Mouse (Mus musculus): ENCODE results near the gene Smc1b. TPM values are rescaled to one million over a fixed set of nuclear protein-coding genes. Genes with fewer than 3 reads are reported as not detected.

Smc1b gene
- polyA plus RNA-seq, 1 experiment: not detected

DNA sequence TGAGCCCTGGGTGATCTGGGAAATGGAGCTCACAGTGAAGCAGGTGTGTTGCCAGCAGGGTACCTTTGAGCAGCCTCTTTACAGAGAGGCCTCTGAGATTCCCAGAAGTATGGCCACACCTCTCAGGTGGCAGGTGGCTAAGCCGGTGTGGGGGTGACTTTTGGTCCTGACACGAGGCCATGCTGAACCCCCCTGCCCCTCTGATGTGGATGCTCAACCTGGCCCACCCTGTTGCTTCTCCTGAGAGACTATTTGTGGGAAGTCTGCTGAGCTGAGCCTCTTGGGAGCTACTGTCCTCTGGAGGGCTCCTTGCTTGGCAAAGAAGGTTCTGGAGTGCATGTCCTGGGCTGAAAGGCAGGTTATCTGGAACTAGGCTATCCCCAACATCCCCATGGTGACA, 10.7 kb upstream of the Smc1b start:
- H3K4me1 ChIP-seq (ENCODE audit: control insufficient read depth, insufficient read depth, low read length): no peaks in the 10 kb centered on the region
- H3K27ac ChIP-seq (ENCODE audit: insufficient read depth, low read depth, low read length): no peak overlapping the region
- H3K4me3 ChIP-seq (ENCODE audit: insufficient read depth, low read length): no peak overlapping the region
- TF ChIP-seq POLR2A (IDR thresholded peaks at IDR 0.05; ENCODE audit: borderline replicate concordance, low read depth, low read length): no peak
- TF ChIP-seq CTCF (IDR thresholded peaks at IDR 0.05; ENCODE audit: low read depth, low read length): no peak

DNA sequence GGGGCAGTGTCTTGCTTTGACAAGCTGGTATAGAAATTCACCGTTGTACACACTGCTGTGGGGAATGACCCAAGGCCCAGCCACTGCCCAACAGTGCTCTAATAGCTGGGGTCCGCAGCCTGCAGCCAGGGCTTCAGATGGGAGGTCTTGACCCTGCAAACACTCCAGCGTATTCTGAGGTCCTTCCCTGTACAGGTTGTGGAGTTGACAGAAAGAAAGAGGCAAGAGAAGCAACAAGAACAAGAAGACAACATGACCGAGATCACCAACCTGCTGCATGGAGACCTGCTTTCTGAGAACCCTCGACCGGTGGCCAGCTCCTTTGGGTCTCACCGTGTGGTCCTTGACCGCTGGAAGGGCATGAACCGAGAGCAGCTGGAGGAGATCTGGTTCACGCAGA, 9.5 kb upstream of the Smc1b start:
- TF ChIP-seq POLR2A (IDR thresholded peaks at IDR 0.05; ENCODE audit: borderline replicate concordance, low read depth, low read length) (no peak), CTCF (IDR thresholded peaks at IDR 0.05; ENCODE audit: low read depth, low read length) (no peak)
- H3K4me3 ChIP-seq (ENCODE audit: insufficient read depth, low read length): no peak overlapping the region
- H3K4me1 ChIP-seq (ENCODE audit: control insufficient read depth, insufficient read depth, low read length): no peaks in the 10 kb centered on the region
- H3K27ac ChIP-seq (ENCODE audit: insufficient read depth, low read depth, low read length): no peak overlapping the region

GRCm38 (mm10) chr15:85135143-85135542, 3.4 kb upstream of the Smc1b start:
- no peak overlapping the region for H3K4me3 ChIP-seq (ENCODE audit: insufficient read depth, low read length)
- TF ChIP-seq CTCF (IDR thresholded peaks at IDR 0.05; ENCODE audit: low read depth, low read length) (no peak), POLR2A (IDR thresholded peaks at IDR 0.05; ENCODE audit: borderline replicate concordance, low read depth, low read length) (no peak)
- peaks cover 8% of the 10 kb centered on the region for H3K4me1 ChIP-seq (ENCODE audit: control insufficient read depth, insufficient read depth, low read length)
- H3K27ac ChIP-seq (ENCODE audit: insufficient read depth, low read depth, low read length): no peak overlapping the region

DNA sequence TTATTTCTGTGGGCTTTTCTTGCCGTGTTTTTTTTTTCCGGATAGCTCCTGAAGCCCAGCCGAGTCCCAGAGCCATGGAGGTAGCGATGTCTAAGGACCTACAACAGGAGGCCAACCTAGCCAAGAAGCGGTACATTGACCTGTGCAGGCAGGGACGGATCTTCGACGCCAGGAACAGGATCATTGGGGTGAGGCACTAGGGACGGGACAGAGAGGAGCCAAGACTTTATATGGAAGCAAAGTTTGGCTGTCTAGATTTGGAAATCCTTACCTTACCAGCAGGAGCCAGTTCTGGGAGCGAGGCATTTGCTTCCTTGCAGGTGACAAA, 393 bp upstream of the Smc1b start:
- Histone ChIP-seq H3K4me3 (ENCODE audit: insufficient read depth, low read length) (peak overlapping the region; percentile 28), H3K27ac (ENCODE audit: insufficient read depth, low read depth, low read length) (no peak overlapping the region), H3K4me1 (ENCODE audit: control insufficient read depth, insufficient read depth, low read length) (peaks cover 8% of the 10 kb centered on the region)
- no peak for TF ChIP-seq POLR2A (IDR thresholded peaks at IDR 0.05; ENCODE audit: borderline replicate concordance, low read depth, low read length)
- no peak for TF ChIP-seq CTCF (IDR thresholded peaks at IDR 0.05; ENCODE audit: low read depth, low read length)

- Histone ChIP-seq H3K4me3 (ENCODE audit: insufficient read depth, low read length) (no peak overlapping the region), H3K4me1 (ENCODE audit: control insufficient read depth, insufficient read depth, low read length) (peaks cover 6% of the 10 kb centered on the region), H3K27ac (ENCODE audit: insufficient read depth, low read depth, low read length) (no peak overlapping the region)
- TF ChIP-seq POLR2A (IDR thresholded peaks at IDR 0.05; ENCODE audit: borderline replicate concordance, low read depth, low read length) (no peak), CTCF (IDR thresholded peaks at IDR 0.05; ENCODE audit: low read depth, low read length) (no peak)
Measured at GRCm38 (mm10) chr15:85085641-85086040, 46.1 kb downstream of the Smc1b start.

DNA sequence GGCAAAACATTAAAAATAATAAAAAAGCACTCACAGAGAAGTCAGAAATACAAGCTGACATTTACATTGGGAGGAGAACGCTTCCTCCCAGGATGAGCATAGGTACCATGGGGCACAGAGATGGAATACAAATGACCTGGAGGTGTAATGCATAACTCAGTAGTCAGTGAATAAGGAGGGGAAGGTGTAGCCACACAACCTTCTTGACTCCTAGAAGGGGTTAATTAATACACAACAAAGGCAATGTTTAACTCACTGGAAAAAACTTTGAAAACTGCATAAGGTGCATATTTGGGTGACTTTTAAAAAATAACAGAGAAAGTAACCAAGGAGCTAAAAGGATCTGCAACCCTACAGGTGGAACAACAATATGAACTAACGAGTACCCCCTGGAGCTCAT, 59.1 kb downstream of the Smc1b start:
- H3K4me3 ChIP-seq (ENCODE audit: insufficient read depth, low read length): no peak overlapping the region
- H3K4me1 ChIP-seq (ENCODE audit: control insufficient read depth, insufficient read depth, low read length): peaks cover 4% of the 10 kb centered on the region; the same call in 1 of the 2 replicates
- no peak overlapping the region for H3K27ac ChIP-seq (ENCODE audit: insufficient read depth, low read depth, low read length)
- TF ChIP-seq POLR2A (IDR thresholded peaks at IDR 0.05; ENCODE audit: borderline replicate concordance, low read depth, low read length): no peak
- TF ChIP-seq CTCF (IDR thresholded peaks at IDR 0.05; ENCODE audit: low read depth, low read length): no peak

DNA sequence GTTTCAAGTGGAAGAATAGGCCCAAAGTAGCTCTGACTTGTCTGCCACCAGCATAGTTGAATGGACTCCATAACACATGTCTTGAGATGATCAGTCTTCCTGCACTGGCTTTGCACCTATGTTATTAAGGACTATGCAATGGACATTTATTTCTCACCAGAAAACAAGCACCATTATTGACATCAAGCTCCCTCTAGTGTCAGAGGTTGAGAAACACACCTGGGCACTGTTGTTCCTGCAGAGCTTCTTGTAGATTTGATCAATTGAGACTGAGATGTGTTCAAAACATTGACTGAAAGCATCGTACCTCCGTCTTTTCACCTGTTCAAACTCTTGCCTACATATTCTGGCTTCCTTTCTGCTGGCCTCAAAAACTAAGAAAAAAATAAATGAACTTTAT, 61.2 kb downstream of the Smc1b start:
- H3K4me1 ChIP-seq (ENCODE audit: control insufficient read depth, insufficient read depth, low read length): no peaks in the 10 kb centered on the region; the same call in 1 of the 2 replicates
- H3K27ac ChIP-seq (ENCODE audit: insufficient read depth, low read depth, low read length): no peak overlapping the region
- no peak overlapping the region for H3K4me3 ChIP-seq (ENCODE audit: insufficient read depth, low read length)
- TF ChIP-seq POLR2A (IDR thresholded peaks at IDR 0.05; ENCODE audit: borderline replicate concordance, low read depth, low read length): no peak
- no peak for TF ChIP-seq CTCF (IDR thresholded peaks at IDR 0.05; ENCODE audit: low read depth, low read length)

GRCm38 (mm10) chr15:85063421-85063820, 68.3 kb downstream of the Smc1b start:
- Histone ChIP-seq H3K4me3 (ENCODE audit: insufficient read depth, low read length) (no peak overlapping the region), H3K27ac (ENCODE audit: insufficient read depth, low read depth, low read length) (no peak overlapping the region), H3K4me1 (ENCODE audit: control insufficient read depth, insufficient read depth, low read length) (no peaks in the 10 kb centered on the region)
- TF ChIP-seq CTCF (IDR thresholded peaks at IDR 0.05; ENCODE audit: low read depth, low read length) (no peak), POLR2A (IDR thresholded peaks at IDR 0.05; ENCODE audit: borderline replicate concordance, low read depth, low read length) (no peak)

DNA sequence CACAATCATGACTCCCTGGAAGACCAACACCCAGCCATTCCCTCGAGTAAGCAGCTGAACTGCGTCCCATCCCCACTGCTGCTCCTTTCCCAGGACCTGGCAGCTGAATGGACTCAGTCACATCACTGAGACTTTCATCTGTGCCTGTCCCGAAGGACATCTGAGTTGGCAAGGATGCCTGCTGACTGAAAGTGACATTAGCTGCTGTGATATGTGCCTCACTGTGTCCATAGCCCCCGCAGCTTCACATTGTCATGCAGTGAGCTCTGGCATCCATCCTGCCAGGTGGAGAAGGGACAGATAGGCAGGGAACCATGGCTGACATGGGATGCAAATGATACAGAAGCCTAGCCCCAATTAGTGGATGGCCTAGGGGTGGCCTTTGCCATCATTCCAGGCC, 76.6 kb downstream of the Smc1b start:
- no peak overlapping the region for H3K27ac ChIP-seq (ENCODE audit: insufficient read depth, low read depth, low read length)
- no peaks in the 10 kb centered on the region for H3K4me1 ChIP-seq (ENCODE audit: control insufficient read depth, insufficient read depth, low read length)
- no peak for TF ChIP-seq POLR2A (IDR thresholded peaks at IDR 0.05; ENCODE audit: borderline replicate concordance, low read depth, low read length)
- TF ChIP-seq CTCF (IDR thresholded peaks at IDR 0.05; ENCODE audit: low read depth, low read length): no peak
- H3K4me3 ChIP-seq (ENCODE audit: insufficient read depth, low read length): no peak overlapping the region

GRCm38 (mm10) chr15:85054098-85054497, 77.7 kb downstream of the Smc1b start:
- no peaks in the 10 kb centered on the region for H3K4me1 ChIP-seq (ENCODE audit: control insufficient read depth, insufficient read depth, low read length)
- TF ChIP-seq CTCF (IDR thresholded peaks at IDR 0.05; ENCODE audit: low read depth, low read length) (no peak), POLR2A (IDR thresholded peaks at IDR 0.05; ENCODE audit: borderline replicate concordance, low read depth, low read length) (no peak)
- H3K4me3 ChIP-seq (ENCODE audit: insufficient read depth, low read length): no peak overlapping the region
- H3K27ac ChIP-seq (ENCODE audit: insufficient read depth, low read depth, low read length): no peak overlapping the region

DNA sequence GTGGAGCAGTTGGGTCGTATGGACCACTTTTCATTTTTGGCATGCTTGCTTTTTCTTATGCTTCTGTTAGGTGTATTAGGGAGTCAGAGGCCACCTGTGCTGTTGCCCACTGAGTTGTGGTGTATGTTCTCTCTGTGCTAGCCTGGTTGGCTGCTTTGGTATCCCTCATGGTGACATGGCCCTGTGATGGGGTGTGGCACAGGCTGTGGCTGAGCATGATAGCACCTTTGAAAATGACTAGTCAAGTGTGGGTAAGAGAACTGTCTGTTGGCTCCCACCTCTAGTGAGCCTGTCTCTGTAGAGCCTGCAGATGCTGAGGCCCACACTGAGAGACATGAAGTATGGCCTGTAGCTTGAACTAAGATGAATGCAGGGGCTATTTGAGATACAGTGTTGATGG, 82.0 kb downstream of the Smc1b start:
- H3K27ac ChIP-seq (ENCODE audit: insufficient read depth, low read depth, low read length): no peak overlapping the region
- TF ChIP-seq POLR2A (IDR thresholded peaks at IDR 0.05; ENCODE audit: borderline replicate concordance, low read depth, low read length) (no peak), CTCF (IDR thresholded peaks at IDR 0.05; ENCODE audit: low read depth, low read length) (no peak)
- no peak overlapping the region for H3K4me3 ChIP-seq (ENCODE audit: insufficient read depth, low read length)
- H3K4me1 ChIP-seq (ENCODE audit: control insufficient read depth, insufficient read depth, low read length): no peaks in the 10 kb centered on the region
